In the genomic region with DNA sequence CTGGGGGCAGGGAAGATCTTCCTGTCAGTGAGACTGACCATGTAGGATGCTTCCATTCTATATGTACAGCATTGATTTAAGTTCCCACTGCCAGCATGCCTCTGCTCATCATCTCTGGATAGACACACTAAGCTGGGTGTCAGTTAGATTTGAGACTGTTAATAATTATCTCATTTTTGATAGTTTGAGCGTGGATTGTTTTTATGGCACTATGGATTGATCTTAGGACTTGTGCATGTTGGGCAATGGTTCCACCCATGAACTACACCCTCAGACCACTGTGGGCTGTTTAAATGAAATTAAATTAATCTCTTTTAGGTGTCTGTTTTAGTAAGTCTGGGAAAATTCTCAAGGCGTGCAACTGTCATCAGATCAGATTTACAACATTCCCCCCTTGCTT, we compare ENCODE assay signal across 44 mouse cellular contexts. TPM values are rescaled to one million over a fixed set of nuclear protein-coding genes. Genes with fewer than 3 reads are reported as not detected.
"Had no signal": no experiment of that assay in that cellular context is flagged by ENCODE, and none has a peak within 500 bp of the region (broad histone marks: within the 10 kb centered on the region; RNA-seq: fewer than 3 reads in every experiment).

No protein-coding gene starts in this region.

- ATAC-seq: liver, embryonic 12.5 days; lung, postnatal 0 days; midbrain, embryonic 13.5 days; midbrain, embryonic 15.5 days; midbrain, embryonic 16.5 days had no signal

- H3K36me3 ChIP-seq: limb, embryonic 10.5 days; limb, embryonic 12.5 days; limb, embryonic 13.5 days; limb, embryonic 15.5 days; liver, embryonic 12.5 days; liver, embryonic 13.5 days; liver, embryonic 15.5 days; lung, embryonic 15.5 days; midbrain, embryonic 10.5 days; midbrain, embryonic 12.5 days; midbrain, embryonic 13.5 days; midbrain, embryonic 15.5 days; neural tube, embryonic 12.5 days had no signal

- H3K27me3 ChIP-seq: limb, embryonic 12.5 days; limb, embryonic 13.5 days; limb, embryonic 15.5 days; liver, embryonic 12.5 days; liver, embryonic 13.5 days; liver, embryonic 15.5 days; lung, embryonic 15.5 days; megakaryocyte, embryonic 14.5 days; midbrain, embryonic 12.5 days; midbrain, embryonic 13.5 days; midbrain, embryonic 15.5 days; neural tube, embryonic 12.5 days had no signal

- H3K27ac ChIP-seq: limb, embryonic 10.5 days; limb, embryonic 12.5 days; limb, embryonic 13.5 days; limb, embryonic 15.5 days; liver, embryonic 12.5 days; liver, embryonic 13.5 days; liver, embryonic 14.5 days; liver, embryonic 15.5 days; lung, embryonic 15.5 days; macrophage; midbrain, embryonic 10.5 days; midbrain, embryonic 12.5 days; midbrain, embryonic 13.5 days; midbrain, embryonic 15.5 days; neural tube, embryonic 12.5 days had no signal

- H3K9me3 ChIP-seq: limb, embryonic 10.5 days; limb, embryonic 12.5 days; limb, embryonic 13.5 days; limb, embryonic 15.5 days; liver, embryonic 12.5 days; liver, embryonic 13.5 days; liver, embryonic 15.5 days; lung, embryonic 15.5 days; megakaryocyte, embryonic 14.5 days; midbrain, embryonic 10.5 days; midbrain, embryonic 12.5 days; midbrain, embryonic 15.5 days; neural tube, embryonic 12.5 days had no signal

- H3K4me2 ChIP-seq: limb, embryonic 12.5 days; limb, embryonic 13.5 days; limb, embryonic 15.5 days; liver, embryonic 11.5 days; liver, embryonic 12.5 days; liver, embryonic 13.5 days; liver, embryonic 15.5 days; lung, embryonic 14.5 days; lung, embryonic 15.5 days; midbrain, embryonic 11.5 days; midbrain, embryonic 12.5 days; midbrain, embryonic 13.5 days; midbrain, embryonic 15.5 days; neural tube, embryonic 12.5 days had no signal

- H3K9ac ChIP-seq: limb, embryonic 12.5 days; limb, embryonic 13.5 days; limb, embryonic 15.5 days; liver, embryonic 12.5 days; liver, embryonic 13.5 days; liver, embryonic 14.5 days; liver, embryonic 15.5 days; lung, embryonic 14.5 days; lung, embryonic 15.5 days; midbrain, embryonic 12.5 days; midbrain, embryonic 13.5 days; midbrain, embryonic 15.5 days; neural tube, embryonic 12.5 days had no signal

- H3K4me1 ChIP-seq: limb, embryonic 10.5 days; limb, embryonic 12.5 days; limb, embryonic 13.5 days; limb, embryonic 15.5 days; liver, embryonic 12.5 days; liver, embryonic 13.5 days; liver, embryonic 15.5 days; lung, embryonic 15.5 days; midbrain, embryonic 10.5 days; midbrain, embryonic 12.5 days; midbrain, embryonic 13.5 days; midbrain, embryonic 15.5 days; neural tube, embryonic 12.5 days had no signal

- DNase-seq: left cerebral cortex, postnatal 4 days; liver; liver, embryonic 13.5 days; lung, adult 18-20 months; lung, adult 2 months; lung, embryonic 14.5 days; lung, postnatal 10 days; lung, postnatal 14 days; lung, postnatal 36 days; lung, postnatal 4 days; midbrain, embryonic 14.5 days had no signal

- H3K4me3 ChIP-seq: limb, embryonic 10.5 days; limb, embryonic 12.5 days; limb, embryonic 13.5 days; limb, embryonic 15.5 days; liver, embryonic 12.5 days; liver, embryonic 13.5 days; liver, embryonic 15.5 days; lung, embryonic 15.5 days; megakaryocyte, embryonic 14.5 days; midbrain, embryonic 10.5 days; midbrain, embryonic 12.5 days; midbrain, embryonic 13.5 days; midbrain, embryonic 15.5 days; myocyte; neural tube, embryonic 12.5 days had no signal

RNA-seq across cellular contexts. Expression of a gene that starts 42.4 kb away (rescaled TPM):
- total RNA-seq: megakaryocyte, adult 5-6 weeks; megakaryocyte-erythroid progenitor cell, adult 5-6 weeks; monocyte, adult 5-6 weeks had no signal
- polyA plus RNA-seq: limb, embryonic 12.5 days; limb, embryonic 13.5 days; liver, embryonic 11.5 days; macrophage; midbrain, embryonic 10.5 days; myocyte had no signal

RNA-seq across cellular contexts. Expression of a gene that starts 55.1 kb away (rescaled TPM):
- total RNA-seq: left cerebral cortex, adult 8-10 months; left cerebral cortex, postnatal 10 days; left cerebral cortex, postnatal 14 days; left cerebral cortex, postnatal 25 days; left cerebral cortex, postnatal 36 days; left cerebral cortex, postnatal 4 days; megakaryocyte progenitor cell, adult 5-6 weeks; megakaryocyte, adult 5-6 weeks; megakaryocyte-erythroid progenitor cell, adult 5-6 weeks; midbrain, postnatal 0 days; monocyte, adult 5-6 weeks had no signal
- polyA plus RNA-seq: limb, embryonic 10.5 days; limb, embryonic 11.5 days; limb, embryonic 12.5 days; limb, embryonic 13.5 days; limb, embryonic 15.5 days; lung, embryonic 14.5 days; lung, embryonic 15.5 days; lung, embryonic 16.5 days; macrophage; midbrain, embryonic 10.5 days; midbrain, embryonic 11.5 days; midbrain, embryonic 12.5 days; midbrain, embryonic 13.5 days; midbrain, embryonic 14.5 days; midbrain, embryonic 15.5 days; midbrain, embryonic 16.5 days; midbrain, postnatal 0 days; myocyte; neural tube, embryonic 11.5 days; neural tube, embryonic 12.5 days had no signal

RNA-seq across cellular contexts. Expression of a gene that starts 57.9 kb away (rescaled TPM):
- total RNA-seq: left cerebral cortex, adult 8-10 months; left cerebral cortex, postnatal 10 days; left cerebral cortex, postnatal 14 days; left cerebral cortex, postnatal 25 days; left cerebral cortex, postnatal 36 days; left cerebral cortex, postnatal 4 days; megakaryocyte progenitor cell, adult 5-6 weeks; megakaryocyte, adult 5-6 weeks; megakaryocyte-erythroid progenitor cell, adult 5-6 weeks; midbrain, postnatal 0 days; monocyte, adult 5-6 weeks had no signal
- polyA plus RNA-seq: limb, embryonic 10.5 days; limb, embryonic 11.5 days; limb, embryonic 12.5 days; limb, embryonic 13.5 days; limb, embryonic 15.5 days; liver, embryonic 11.5 days; liver, embryonic 12.5 days; liver, embryonic 13.5 days; lung, embryonic 14.5 days; lung, embryonic 15.5 days; lung, embryonic 16.5 days; lung, postnatal 0 days; macrophage; midbrain, embryonic 10.5 days; midbrain, embryonic 11.5 days; midbrain, embryonic 12.5 days; midbrain, embryonic 13.5 days; midbrain, embryonic 14.5 days; midbrain, embryonic 15.5 days; midbrain, embryonic 16.5 days; midbrain, postnatal 0 days; neural tube, embryonic 11.5 days; neural tube, embryonic 12.5 days had no signal
